In genomic region chr5:73338832-73339163, GRCm38 (mm10) we compare ENCODE assay signal across 8 mouse cellular contexts. TPM values are rescaled to one million over a fixed set of nuclear protein-coding genes. Genes with fewer than 3 reads are reported as not detected.
DNase-seq lines count a peak whose midpoint lies in the region; ATAC-seq and TF ChIP-seq lines count a peak whose summit lies in the region.

No protein-coding gene starts in this region.

- H3K4me3 ChIP-seq in kidney, postnatal 0 days (replicated peaks; ENCODE audit: low read depth, low read length), result peak overlapping the region; percentile 54
- H3K4me3 ChIP-seq in hindbrain, embryonic 13.5 days, result peak overlapping the region; percentile 61
- peak overlapping the region; percentile 59 for H3K4me3 ChIP-seq in midbrain, embryonic 15.5 days

- intact Hi-C loops in left cerebral cortex, postnatal 25 days (cut with DNase I), result no loop called here

- H3K27me3 ChIP-seq in kidney, postnatal 0 days (ENCODE audit: insufficient read depth, low read length), result no peaks in the 10 kb centered on the region
- no peaks in the 10 kb centered on the region for H3K27me3 ChIP-seq in hindbrain, embryonic 13.5 days
- no peaks in the 10 kb centered on the region for H3K27me3 ChIP-seq in midbrain, embryonic 15.5 days (replicated peaks)

- H3K4me2 ChIP-seq in kidney, postnatal 0 days (ENCODE audit: low read length), result peak overlapping the region; percentile 95
- peak overlapping the region; percentile 84 for H3K4me2 ChIP-seq in hindbrain, embryonic 13.5 days
- peak overlapping the region; percentile 82 for H3K4me2 ChIP-seq in midbrain, embryonic 15.5 days

- WGBS in kidney, postnatal 0 days, result 53% methylated on average over 14 of the region's 14 CpGs
- WGBS in hindbrain, embryonic 13.5 days, result 47% methylated on average over 14 of the region's 14 CpGs
- WGBS in midbrain, embryonic 15.5 days, result 40% methylated on average over 14 of the region's 14 CpGs

- no peaks in the 10 kb centered on the region for H3K9me3 ChIP-seq in kidney, postnatal 0 days (replicated peaks; ENCODE audit: low read length)
- no peaks in the 10 kb centered on the region for H3K9me3 ChIP-seq in hindbrain, embryonic 13.5 days
- H3K9me3 ChIP-seq in midbrain, embryonic 15.5 days, result no peaks in the 10 kb centered on the region

- H3K27ac ChIP-seq in kidney, postnatal 0 days, result no peak overlapping the region
- peak overlapping the region; percentile 78 for H3K27ac ChIP-seq in hindbrain, embryonic 13.5 days
- H3K27ac ChIP-seq in midbrain, embryonic 15.5 days, result peak overlapping the region; percentile 79

- no peaks in the 10 kb centered on the region for H3K4me1 ChIP-seq in kidney, postnatal 0 days (replicated peaks; ENCODE audit: insufficient read depth, low read length)
- peaks cover 19% of the 10 kb centered on the region for H3K4me1 ChIP-seq in hindbrain, embryonic 13.5 days (replicated peaks)
- H3K4me1 ChIP-seq in midbrain, embryonic 15.5 days, result peaks cover 16% of the 10 kb centered on the region

- TF ChIP-seq CTCF in kidney, postnatal 0 days (IDR thresholded peaks at IDR 0.05; ENCODE audit: low read depth), result no peak

- ATAC-seq in kidney, postnatal 0 days (replicated peaks; ENCODE audit: low FRiP score, low read depth), result no peak
- ATAC-seq in hindbrain, embryonic 13.5 days (ENCODE audit: low FRiP score), result peak; percentile 64
- ATAC-seq in midbrain, embryonic 15.5 days (replicated peaks), result peak; percentile 74

- H3K36me3 ChIP-seq in kidney, postnatal 0 days (ENCODE audit: insufficient read depth, low read length), result no peaks in the 10 kb centered on the region
- H3K36me3 ChIP-seq in hindbrain, embryonic 13.5 days, result no peaks in the 10 kb centered on the region
- H3K36me3 ChIP-seq in midbrain, embryonic 15.5 days (replicated peaks), result no peaks in the 10 kb centered on the region

- peak overlapping the region; percentile 58 for H3K9ac ChIP-seq in kidney, postnatal 0 days (ENCODE audit: low read depth, low read length)
- H3K9ac ChIP-seq in hindbrain, embryonic 13.5 days, result peak overlapping the region; percentile 81
- peak overlapping the region; percentile 68 for H3K9ac ChIP-seq in midbrain, embryonic 15.5 days

- no peak for DNase-seq in kidney, postnatal 0 days (ENCODE audit: low spot score)
- no peak for DNase-seq in kidney, postnatal 25 days
- DNase-seq in embryo, embryonic 11 days, result peak; percentile 41
- DNase-seq in layer of hippocampus, postnatal 10 days (ENCODE audit: low spot score in 2 of 2), result no peak
- DNase-seq in left cerebral cortex, postnatal 25 days (ENCODE audit: low spot score in 2 of 2), result no peak
- DNase-seq in adrenal gland, adult 8-10 months, result no peak

RNA-seq across cellular contexts. Expression of gene Ociad2, which starts 2.0 kb away (rescaled TPM):
- polyA plus RNA-seq in kidney, postnatal 0 days (2015; fragmentation: Nextera tagmentation; extraction: Ambion mirVana), result 27.4 and 28.1 TPM in 2 replicates
- polyA plus RNA-seq in hindbrain, embryonic 13.5 days (2015; fragmentation: Nextera tagmentation; extraction: Ambion mirVana), result 20.2 and 23.5 TPM in 2 replicates
- polyA plus RNA-seq in midbrain, embryonic 15.5 days (2015; fragmentation: Nextera tagmentation; extraction: Ambion mirVana), result 25.3 and 27.3 TPM in 2 replicates
- total RNA-seq in layer of hippocampus, postnatal 10 days (2021), result 10 to 100 TPM; 46.2 to 72.2 TPM
- 100 to 1,000 TPM; 122 to 128 TPM for total RNA-seq in left cerebral cortex, postnatal 25 days (2021)
- 10 to 100 TPM; 25.6 to 40.4 (median 38.7) TPM for total RNA-seq in adrenal gland, adult 8-10 months (2022)

RNA-seq across cellular contexts. Expression of gene Ociad1, which starts 46.2 kb away (rescaled TPM):
- 209 and 222 TPM in 2 replicates for polyA plus RNA-seq in kidney, postnatal 0 days (2015; fragmentation: Nextera tagmentation; extraction: Ambion mirVana)
- 267 and 284 TPM in 2 replicates for polyA plus RNA-seq in hindbrain, embryonic 13.5 days (2015; fragmentation: Nextera tagmentation; extraction: Ambion mirVana)
- 320 and 321 TPM in 2 replicates for polyA plus RNA-seq in midbrain, embryonic 15.5 days (2015; fragmentation: Nextera tagmentation; extraction: Ambion mirVana)
- total RNA-seq in layer of hippocampus, postnatal 10 days (2021), result 100 to 1,000 TPM; 325 to 333 TPM
- total RNA-seq in left cerebral cortex, postnatal 25 days (2021), result 100 to 1,000 TPM; 475 TPM
- total RNA-seq in adrenal gland, adult 8-10 months (2022), result 100 to 1,000 TPM; 234 to 288 (median 240) TPM
